Mouse (Mus musculus): ENCODE measurements around the gene Spry1. TPM values are rescaled to one million over a fixed set of nuclear protein-coding genes. Genes with fewer than 3 reads are reported as not detected.
A peak's percentile ranks its signal among the peaks of the same experiment; 100 is the strongest.
"Not testable (repeated sequence)": the region's sequence is repeated elsewhere in the genome, so short reads cannot be mapped to it uniquely, and the experiment has no call there.

Gene Spry1
- 10 to 100 TPM; 20.4 to 24.4 TPM for total RNA-seq (2021)
- long read RNA-seq, experiment 1, transcript Spry1-201 (3 exons, 2,481 nt), result major isoform, 25 of 39 reads
- long read RNA-seq, experiment 1, transcript Spry1-203 (3 exons, 2,451 nt), result minor isoform, 9 of 39 reads
- long read RNA-seq, experiment 1, partial matches to known transcripts, result 1 of 39 reads
- long read RNA-seq, experiment 1, other reads (novel, unspliced or antisense), result 2 of 39 reads
- long read RNA-seq, experiment 2, transcript Spry1-201 (3 exons, 2,481 nt), result major isoform, 33 of 67 reads
- long read RNA-seq, experiment 2, transcript Spry1-202 (2 exons, 2,773 nt), result minor isoform, 5 of 67 reads
- long read RNA-seq, experiment 2, transcript Spry1-203 (3 exons, 2,451 nt), result minor isoform, 21 of 67 reads
- long read RNA-seq, experiment 2, partial matches to known transcripts, result 0 of 67 reads
- long read RNA-seq, experiment 2, other reads (novel, unspliced or antisense), result 8 of 67 reads

- DNase-seq (ENCODE audit: low spot score in 2 of 2), result peak; percentile 98
Measured at GRCm38 (mm10) chr3:37639690-37640089, at the start of gene Spry1. Spry1 (plus strand) TSS chr3:37639947.

GRCm38 (mm10) chr3:37595721-37596120 is 44.0 kb upstream of the Spry1 start:
- DNase-seq (ENCODE audit: low spot score in 2 of 2), result peak in 1 of 2 experiments; percentile 6

- DNase-seq (ENCODE audit: low spot score in 2 of 2), result no peak
Measured at GRCm38 (mm10) chr3:37596519-37596918, 43.2 kb upstream of the Spry1 start.

- no peak for DNase-seq (ENCODE audit: low spot score in 2 of 2)
Measured at GRCm38 (mm10) chr3:37597200-37597599, 42.5 kb upstream of the Spry1 start.

- DNase-seq (ENCODE audit: low spot score in 2 of 2), result not testable (repeated sequence)
Measured at GRCm38 (mm10) chr3:37599641-37600040, 40.1 kb upstream of the Spry1 start.

- DNase-seq (ENCODE audit: low spot score in 2 of 2), result no peak
Measured at GRCm38 (mm10) chr3:37602356-37602755, 37.4 kb upstream of the Spry1 start.

GRCm38 (mm10) chr3:37602890-37603289 is 36.9 kb upstream of the Spry1 start:
- no peak for DNase-seq (ENCODE audit: low spot score in 2 of 2)

- no peak for DNase-seq (ENCODE audit: low spot score in 2 of 2)
Measured at GRCm38 (mm10) chr3:37603541-37603940, 36.2 kb upstream of the Spry1 start.

- DNase-seq (ENCODE audit: low spot score in 2 of 2), result no peak
Measured at GRCm38 (mm10) chr3:37604976-37605875, 34.5 kb upstream of the Spry1 start.

GRCm38 (mm10) chr3:37605876-37606238 is 33.9 kb upstream of the Spry1 start:
- no peak for DNase-seq (ENCODE audit: low spot score in 2 of 2)

GRCm38 (mm10) chr3:37608926-37609325 is 30.8 kb upstream of the Spry1 start:
- DNase-seq (ENCODE audit: low spot score in 2 of 2), result no peak

- no peak for DNase-seq (ENCODE audit: low spot score in 2 of 2)
Measured at GRCm38 (mm10) chr3:37610670-37611069, 29.1 kb upstream of the Spry1 start.

GRCm38 (mm10) chr3:37613722-37614121 is 26.0 kb upstream of the Spry1 start:
- DNase-seq (ENCODE audit: low spot score in 2 of 2), result peak in 1 of 2 experiments; percentile 31

GRCm38 (mm10) chr3:37614878-37615650 is 24.7 kb upstream of the Spry1 start:
- DNase-seq (ENCODE audit: low spot score in 2 of 2), result no peak

- DNase-seq (ENCODE audit: low spot score in 2 of 2), result no peak
Measured at GRCm38 (mm10) chr3:37616586-37617547, 22.9 kb upstream of the Spry1 start.

- no peak for DNase-seq (ENCODE audit: low spot score in 2 of 2)
Measured at GRCm38 (mm10) chr3:37632246-37632645, 7.5 kb upstream of the Spry1 start.

- DNase-seq (ENCODE audit: low spot score in 2 of 2), result no peak
Measured at GRCm38 (mm10) chr3:37632751-37633150, 7.0 kb upstream of the Spry1 start.

- DNase-seq (ENCODE audit: low spot score in 2 of 2), result no peak
Measured at GRCm38 (mm10) chr3:37634648-37635047, 5.1 kb upstream of the Spry1 start.

- DNase-seq (ENCODE audit: low spot score in 2 of 2), result no peak
Measured at GRCm38 (mm10) chr3:37636921-37637320, 2.8 kb upstream of the Spry1 start.

GRCm38 (mm10) chr3:37640162-37640721 is 495 bp downstream of the Spry1 start:
- DNase-seq (ENCODE audit: low spot score in 2 of 2), result peak; percentile 57 to 60
